Mouse (Mus musculus) stomach, embryonic 14.5 days (tissue): ENCODE measurements at regions not wholly inside any gene's neighbourhood (a gene's known extent, or its start where the extent isn't known, plus 50 kb on each side); places are given as distances from the start of the nearest gene placed in this dataset.

Experiments used
- ATAC-seq: fragments of 200-750 bp; cut with Nextera tagmentation; 2 replicates; pipeline ENCODE4 v1.8.0; 2017; ENCODE audit warnings: low read depth, moderate TSS enrichment; ENCODE audit not compliant: insufficient number of reproducible peaks, insufficient read depth, low FRiP score
- H3K27ac ChIP-seq: fragments of 300-500 bp; sonication (generic); 2 replicates; pipeline ENCODE4 v1.5.1; 2014; ENCODE audit warnings: mild to moderate bottlenecking, low read length, moderate library complexity, mixed read lengths
- H3K27me3 ChIP-seq: fragments of 300-500 bp; sonication (generic); 2 replicates; pipeline ENCODE4 v1.6.1; 2014; ENCODE audit warnings: low read length, control low read depth, mixed read lengths; ENCODE audit not compliant: control insufficient read depth, insufficient read depth
- H3K36me3 ChIP-seq: fragments of 300-500 bp; sonication (generic); 2 replicates; pipeline ENCODE4 v1.6.1; 2014; ENCODE audit warnings: mild to moderate bottlenecking, control low read depth, low read length, moderate library complexity, mixed read lengths; ENCODE audit not compliant: control insufficient read depth, insufficient read depth
- H3K4me1 ChIP-seq: fragments of 300-500 bp; sonication (generic); 2 replicates; pipeline ENCODE4 v1.6.1; 2014; ENCODE audit warnings: low read length, control low read depth, mixed read lengths; ENCODE audit not compliant: control insufficient read depth, insufficient read depth
- H3K4me2 ChIP-seq: fragments of 300-500 bp; sonication (generic); replicated peaks from 2 replicates; pipeline ENCODE4 v1.6.1; 2014; ENCODE audit warnings: low read depth, low read length, control low read depth
- H3K4me3 ChIP-seq: fragments of 300-500 bp; sonication (generic); 2 replicates; pipeline ENCODE4 v1.5.1; 2014; ENCODE audit warnings: low read depth, low read length, control low read depth
- H3K9ac ChIP-seq: fragments of 300-500 bp; sonication (generic); replicated peaks from 2 replicates; pipeline ENCODE4 v1.6.1; 2014; ENCODE audit warnings: low read depth, mild to moderate bottlenecking, control low read depth, low read length, moderate library complexity, mixed read lengths
- H3K9me3 ChIP-seq: fragments of 300-500 bp; sonication (generic); 2 replicates; pipeline ENCODE4 v1.6.1; 2016; ENCODE audit warnings: low read depth, low read length, control low read depth; ENCODE audit not compliant: control insufficient read depth
- WGBS: fragments of 180-500 bp; shearing (Covaris S2); extraction: QIAGEN DNeasy Blood & Tissue Kit; methylation state at CpG from one replicate; pipeline ENCODE4 v1.1.7; 2014; 5-methylcytosine and 5-hydroxymethylcytosine counted together

- Histone ChIP-seq H3K4me1 (no peaks in the 10 kb centered on the region), H3K27me3 (no peaks in the 10 kb centered on the region), H3K9ac (no peak overlapping the region), H3K4me3 (no peak overlapping the region), H3K27ac (no peak overlapping the region), H3K9me3 (no peaks in the 10 kb centered on the region), H3K4me2 (no peak overlapping the region), H3K36me3 (no peaks in the 10 kb centered on the region)
- 91% methylated on average over 9 of the region's 9 CpGs for WGBS
- no peak for ATAC-seq
These were observed 171.2 kb downstream of the Kif26a start for GRCm38 (mm10) chr12:112317191-112317590.

- no peak overlapping the region for H3K4me2 ChIP-seq
- WGBS, result 75% methylated on average over 5 of the region's 5 CpGs
- no peak for ATAC-seq
- H3K36me3 ChIP-seq, result no peaks in the 10 kb centered on the region
- no peaks in the 10 kb centered on the region for H3K27me3 ChIP-seq
- no peak overlapping the region for H3K27ac ChIP-seq
- H3K4me3 ChIP-seq, result no peak overlapping the region
- H3K9me3 ChIP-seq, result no peaks in the 10 kb centered on the region
- no peak overlapping the region for H3K9ac ChIP-seq
- H3K4me1 ChIP-seq, result no peaks in the 10 kb centered on the region
These were observed 170.8 kb upstream of the A530016L24Rik start for GRCm38 (mm10) chr12:112318461-112318860.

GRCm38 (mm10) chr12:112322196-112322595 lies 167.1 kb upstream of the A530016L24Rik start:
- Histone ChIP-seq H3K36me3 (no peaks in the 10 kb centered on the region), H3K9ac (no peak overlapping the region), H3K9me3 (no peaks in the 10 kb centered on the region), H3K4me3 (no peak overlapping the region), H3K4me2 (no peak overlapping the region), H3K4me1 (no peaks in the 10 kb centered on the region), H3K27ac (no peak overlapping the region), H3K27me3 (no peaks in the 10 kb centered on the region)
- 66% methylated on average over 2 of the region's 2 CpGs for WGBS
- no peak for ATAC-seq

- no peaks in the 10 kb centered on the region for H3K36me3 ChIP-seq
- H3K9ac ChIP-seq, result no peak overlapping the region
- H3K27me3 ChIP-seq, result no peaks in the 10 kb centered on the region
- ATAC-seq, result no peak
- H3K4me3 ChIP-seq, result no peak overlapping the region
- no peaks in the 10 kb centered on the region for H3K9me3 ChIP-seq
- no peak overlapping the region for H3K4me2 ChIP-seq
- H3K4me1 ChIP-seq, result peaks cover 15% of the 10 kb centered on the region
- H3K27ac ChIP-seq, result no peak overlapping the region
- 84% methylated on average over 8 of the region's 8 CpGs for WGBS
These were observed 161.8 kb upstream of the A530016L24Rik start for GRCm38 (mm10) chr12:112327411-112327810.

GRCm38 (mm10) chr12:112328809-112329575 lies 160.3 kb upstream of the A530016L24Rik start:
- H3K4me2 ChIP-seq, result no peak overlapping the region

GRCm38 (mm10) chr12:112329701-112330301 lies 159.4 kb upstream of the A530016L24Rik start:
- 32% methylated on average over 18 of the region's 18 CpGs for WGBS
- ATAC-seq, result no peak
- no peaks in the 10 kb centered on the region for H3K9me3 ChIP-seq
- no peak overlapping the region for H3K4me2 ChIP-seq
- H3K36me3 ChIP-seq, result no peaks in the 10 kb centered on the region
- H3K27ac ChIP-seq, result 0 out of 2 replicates have a peak overlapping the region, but pooled peaks have one; percentile 10
- peaks cover 32% of the 10 kb centered on the region for H3K4me1 ChIP-seq
- H3K4me3 ChIP-seq, result no peak overlapping the region
- no peak overlapping the region for H3K9ac ChIP-seq
- no peaks in the 10 kb centered on the region for H3K27me3 ChIP-seq

More at GRCm38 (mm10) chr12:112328809-112329575, 160.3 kb upstream of the A530016L24Rik start:
- Histone ChIP-seq H3K36me3 (no peaks in the 10 kb centered on the region), H3K4me3 (no peak overlapping the region), H3K4me1 (peaks cover 28% of the 10 kb centered on the region), H3K27me3 (no peaks in the 10 kb centered on the region), H3K27ac (no peak overlapping the region), H3K9me3 (no peaks in the 10 kb centered on the region), H3K9ac (no peak overlapping the region)
- WGBS, result 36% methylated on average over 8 of the region's 8 CpGs
- no peak for ATAC-seq

- no peaks in the 10 kb centered on the region for H3K9me3 ChIP-seq
- no peaks in the 10 kb centered on the region for H3K36me3 ChIP-seq
- no peak overlapping the region for H3K9ac ChIP-seq
- H3K4me3 ChIP-seq, result no peak overlapping the region
- no peaks in the 10 kb centered on the region for H3K27me3 ChIP-seq
- H3K4me1 ChIP-seq, result peaks cover 32% of the 10 kb centered on the region
- H3K27ac ChIP-seq, result no peak overlapping the region
- H3K4me2 ChIP-seq, result no peak overlapping the region
- WGBS, result 61% methylated on average over 5 of the region's 5 CpGs
- ATAC-seq, result no peak
These were observed 158.7 kb upstream of the A530016L24Rik start for GRCm38 (mm10) chr12:112330557-112330956.

- H3K27ac ChIP-seq, result no peak overlapping the region
- H3K4me2 ChIP-seq, result no peak overlapping the region
- H3K4me3 ChIP-seq, result no peak overlapping the region
- WGBS, result 59% methylated on average over 16 of the region's 16 CpGs
- H3K4me1 ChIP-seq, result peaks cover 32% of the 10 kb centered on the region
- no peak for ATAC-seq
- H3K9ac ChIP-seq, result no peak overlapping the region
- H3K36me3 ChIP-seq, result no peaks in the 10 kb centered on the region
- H3K27me3 ChIP-seq, result no peaks in the 10 kb centered on the region
- no peaks in the 10 kb centered on the region for H3K9me3 ChIP-seq
These were observed 158.2 kb upstream of the A530016L24Rik start for GRCm38 (mm10) chr12:112331061-112331460.
